Mouse (Mus musculus) liver, embryonic 11.5 days (tissue): ENCODE results near the gene Slc38a3. TPM values are rescaled to one million over a fixed set of nuclear protein-coding genes. Genes with fewer than 3 reads are reported as not detected.

Experiments used
- ATAC-seq: fragments of 200-750 bp; cut with Nextera tagmentation; replicated peaks from 2 replicates; pipeline ENCODE4 v1.8.0; 2017; ENCODE audit warnings: moderate number of reproducible peaks, mild to moderate bottlenecking, moderate TSS enrichment, moderate library complexity; ENCODE audit not compliant: low FRiP score
- DNase-seq: peaks from one replicate; pipeline ENCODE4 v3.0.0-alpha.2; 2017; ENCODE audit warnings: low spot score
- H3K27ac ChIP-seq: fragments of 300-500 bp; sonication (generic); 2 replicates; pipeline ENCODE4 v1.5.1; 2014; ENCODE audit warnings: mild to moderate bottlenecking, low read depth, low read length, control low read depth
- H3K27me3 ChIP-seq: fragments of 300-500 bp; sonication (generic); replicated peaks from 2 replicates; pipeline ENCODE4 v1.6.1; 2014; ENCODE audit warnings: low read length, mixed read lengths; ENCODE audit not compliant: control insufficient read depth, insufficient read depth
- H3K36me3 ChIP-seq: fragments of 300-500 bp; sonication (generic); 2 replicates; pipeline ENCODE4 v1.6.1; 2014; ENCODE audit warnings: mild to moderate bottlenecking, low read length, moderate library complexity, mixed read lengths; ENCODE audit not compliant: control insufficient read depth, insufficient read depth
- H3K4me1 ChIP-seq: fragments of 300-500 bp; sonication (generic); replicated peaks from 2 replicates; pipeline ENCODE4 v1.6.1; 2014; ENCODE audit warnings: low read length, mixed read lengths; ENCODE audit not compliant: control insufficient read depth, insufficient read depth
- H3K4me2 ChIP-seq: fragments of 300-500 bp; sonication (generic); 2 replicates; pipeline ENCODE4 v1.6.1; 2014; ENCODE audit warnings: mild to moderate bottlenecking, control low read depth, moderate library complexity
- H3K4me3 ChIP-seq: fragments of 300-500 bp; sonication (generic); 2 replicates; pipeline ENCODE4 v1.5.1; 2014; ENCODE audit warnings: low read depth, low read length, control low read depth
- H3K9ac ChIP-seq: fragments of 300-500 bp; sonication (generic); 2 replicates; pipeline ENCODE4 v1.6.1; 2014; ENCODE audit warnings: low read depth, low read length, control low read depth
- H3K9me3 ChIP-seq: fragments of 300-500 bp; sonication (generic); 2 replicates; pipeline ENCODE4 v1.6.1; 2016; ENCODE audit warnings: low read length, inconsistent platforms, mixed read lengths; ENCODE audit not compliant: control insufficient read depth
- WGBS: fragments of 180-500 bp; shearing (Covaris S2); extraction: QIAGEN DNeasy Blood & Tissue Kit; methylation state at CpG from one replicate; pipeline ENCODE4 v1.1.7; 2014; 5-methylcytosine and 5-hydroxymethylcytosine counted together
- polyA plus RNA-seq: library from polyadenylated mRNA; unstranded; fragments of >200 nt; fragmentation: Nextera tagmentation; extraction: Ambion mirVana; gene quantifications from 2 replicates; pipeline ENCODE4 v1.2.1, GENCODE M21; 2014

Gene Slc38a3
- polyA plus RNA-seq, 1 experiment from 2014 or later, result 4.0 TPM

GRCm38 (mm10) chr9:107653474-107653873 lies 15.9 kb downstream of the Slc38a3 start:
- Histone ChIP-seq H3K36me3 (no peaks in the 10 kb centered on the region), H3K4me2 (no peak overlapping the region), H3K4me3 (no peak overlapping the region), H3K27me3 (no peaks in the 10 kb centered on the region), H3K27ac (no peak overlapping the region), H3K4me1 (no peaks in the 10 kb centered on the region; the same call in 1 of the 2 replicates), H3K9me3 (no peaks in the 10 kb centered on the region), H3K9ac (no peak overlapping the region)
- ATAC-seq (no peak), DNase-seq (no peak)
- WGBS, result 75% methylated on average over 2 of the region's 2 CpGs

- H3K27me3 ChIP-seq, result no peaks in the 10 kb centered on the region
- H3K4me3 ChIP-seq, result no peak overlapping the region
- no peak overlapping the region for H3K9ac ChIP-seq
- no peak for ATAC-seq
- no peaks in the 10 kb centered on the region for H3K9me3 ChIP-seq
- H3K27ac ChIP-seq, result no peak overlapping the region
- H3K4me1 ChIP-seq, result no peaks in the 10 kb centered on the region; the same call in 1 of the 2 replicates
- no peak overlapping the region for H3K4me2 ChIP-seq
- no peak for DNase-seq
- H3K36me3 ChIP-seq, result no peaks in the 10 kb centered on the region
- 47% methylated on average over 12 of the region's 12 CpGs for WGBS
Measured at GRCm38 (mm10) chr9:107650708-107651481, 18.4 kb downstream of the Slc38a3 start.

GRCm38 (mm10) chr9:107650225-107650624 lies 19.1 kb downstream of the Slc38a3 start:
- no peaks in the 10 kb centered on the region for H3K27me3 ChIP-seq
- no peak overlapping the region for H3K27ac ChIP-seq
- H3K9ac ChIP-seq, result no peak overlapping the region
- peaks cover 1% of the 10 kb centered on the region; the same call in 1 of the 2 replicates for H3K4me1 ChIP-seq
- H3K4me2 ChIP-seq, result no peak overlapping the region
- H3K36me3 ChIP-seq, result no peaks in the 10 kb centered on the region
- DNase-seq (no peak), ATAC-seq (no peak)
- 76% methylated on average over 7 of the region's 7 CpGs for WGBS
- H3K9me3 ChIP-seq, result no peaks in the 10 kb centered on the region
- no peak overlapping the region for H3K4me3 ChIP-seq

- Histone ChIP-seq H3K4me2 (no peak overlapping the region), H3K4me1 (peaks cover 8% of the 10 kb centered on the region), H3K36me3 (no peaks in the 10 kb centered on the region), H3K9me3 (no peaks in the 10 kb centered on the region), H3K27ac (no peak overlapping the region), H3K9ac (no peak overlapping the region), H3K27me3 (no peaks in the 10 kb centered on the region), H3K4me3 (no peak overlapping the region)
- WGBS, result 65% methylated on average over 3 of the region's 3 CpGs
- ATAC-seq (no peak), DNase-seq (no peak)
Measured at GRCm38 (mm10) chr9:107648767-107649166, 20.6 kb downstream of the Slc38a3 start.

GRCm38 (mm10) chr9:107646975-107647374 lies 22.4 kb downstream of the Slc38a3 start:
- DNase-seq (no peak), ATAC-seq (no peak)
- Histone ChIP-seq H3K27me3 (no peaks in the 10 kb centered on the region), H3K4me1 (peaks cover 8% of the 10 kb centered on the region), H3K9me3 (no peaks in the 10 kb centered on the region), H3K36me3 (no peaks in the 10 kb centered on the region), H3K4me3 (no peak overlapping the region), H3K4me2 (no peak overlapping the region), H3K9ac (no peak overlapping the region), H3K27ac (no peak overlapping the region)
- 76% methylated on average over 6 of the region's 6 CpGs for WGBS

GRCm38 (mm10) chr9:107645577-107645976 lies 23.8 kb downstream of the Slc38a3 start:
- no peak overlapping the region for H3K27ac ChIP-seq
- no peak overlapping the region for H3K4me3 ChIP-seq
- H3K9ac ChIP-seq, result no peak overlapping the region
- 0 out of 2 replicates have a peak overlapping the region, but pooled peaks have one; percentile 70 for H3K4me2 ChIP-seq
- no peaks in the 10 kb centered on the region for H3K27me3 ChIP-seq
- WGBS, result 12% methylated on average over 5 of the region's 5 CpGs
- DNase-seq (peak; percentile 79), ATAC-seq (peak; percentile 74)
- no peaks in the 10 kb centered on the region for H3K9me3 ChIP-seq
- H3K4me1 ChIP-seq, result peaks cover 8% of the 10 kb centered on the region
- H3K36me3 ChIP-seq, result no peaks in the 10 kb centered on the region

- no peaks in the 10 kb centered on the region for H3K27me3 ChIP-seq
- no peaks in the 10 kb centered on the region for H3K9me3 ChIP-seq
- H3K9ac ChIP-seq, result 0 out of 2 replicates have a peak overlapping the region, but pooled peaks have one; percentile 56
- no peak overlapping the region for H3K4me3 ChIP-seq
- H3K27ac ChIP-seq, result no peak overlapping the region
- H3K4me2 ChIP-seq, result peak overlapping the region; percentile 70
- ATAC-seq (peak; percentile 8; the same call in 1 of the 2 replicates), DNase-seq (no peak)
- H3K4me1 ChIP-seq, result peaks cover 8% of the 10 kb centered on the region
- 47% methylated on average over 7 of the region's 7 CpGs for WGBS
- H3K36me3 ChIP-seq, result no peaks in the 10 kb centered on the region
Measured at GRCm38 (mm10) chr9:107645153-107645510, 24.2 kb downstream of the Slc38a3 start.

- 0 out of 2 replicates have a peak overlapping the region, but pooled peaks have one; percentile 3 for H3K27ac ChIP-seq
- peaks cover 8% of the 10 kb centered on the region for H3K4me1 ChIP-seq
- H3K4me2 ChIP-seq, result peak overlapping the region; percentile 70
- H3K9ac ChIP-seq, result peak overlapping the region; percentile 73
- DNase-seq, result peak; percentile 90
- WGBS, result 3% methylated on average over 35 of the region's 35 CpGs
- H3K9me3 ChIP-seq, result no peaks in the 10 kb centered on the region
- H3K36me3 ChIP-seq, result no peaks in the 10 kb centered on the region
- peak; percentile 83 for ATAC-seq
- peak overlapping the region; percentile 57 for H3K4me3 ChIP-seq
- H3K27me3 ChIP-seq, result no peaks in the 10 kb centered on the region
Measured at GRCm38 (mm10) chr9:107644495-107645152, 24.7 kb downstream of the Slc38a3 start.
